Mouse (Mus musculus): ENCODE data around the gene Npas2. TPM values are rescaled to one million over a fixed set of nuclear protein-coding genes. Genes with fewer than 3 reads are reported as not detected.

The Npas2 gene
- polyA plus RNA-seq, 1 experiment from 2014 or later: 0.53 TPM

DNA sequence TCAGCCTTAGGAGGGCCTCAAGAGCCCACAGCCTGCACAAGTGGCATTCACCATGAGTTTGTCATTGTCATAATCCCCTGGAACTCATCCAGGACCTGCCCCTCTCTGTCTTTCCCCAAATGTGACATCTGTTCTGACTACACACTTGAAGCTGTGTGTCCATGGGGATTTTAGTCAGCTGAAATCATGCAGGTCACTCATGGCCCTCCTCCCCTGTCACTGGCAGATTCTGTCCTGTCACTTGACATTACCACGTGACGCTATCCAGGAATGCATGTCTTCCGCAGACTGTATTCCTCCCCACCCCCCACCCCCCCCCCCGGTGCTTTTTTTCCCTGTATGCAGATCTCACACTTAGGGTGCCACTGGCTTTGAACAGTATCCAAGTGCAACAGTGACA, 94.3 kb downstream of the Npas2 start:
- no peak overlapping the region for H3K4me2 ChIP-seq
- H3K9me3 ChIP-seq: no peaks in the 10 kb centered on the region
- whole genome bisulfite sequencing: 16% methylated on average over 4 of the region's 4 CpGs
- no peaks in the 10 kb centered on the region for H3K36me3 ChIP-seq
- ATAC-seq (ENCODE audit: extremely low read depth, insufficient number of reproducible peaks, low FRiP score, low TSS enrichment): no peak
- H3K9ac ChIP-seq: no peak overlapping the region
- H3K4me3 ChIP-seq: no peak overlapping the region
- peaks cover 27% of the 10 kb centered on the region for H3K4me1 ChIP-seq
- no peaks in the 10 kb centered on the region for H3K27me3 ChIP-seq (replicated peaks)
- H3K27ac ChIP-seq (replicated peaks): no peak overlapping the region; the same call in 1 of the 2 replicates

DNA sequence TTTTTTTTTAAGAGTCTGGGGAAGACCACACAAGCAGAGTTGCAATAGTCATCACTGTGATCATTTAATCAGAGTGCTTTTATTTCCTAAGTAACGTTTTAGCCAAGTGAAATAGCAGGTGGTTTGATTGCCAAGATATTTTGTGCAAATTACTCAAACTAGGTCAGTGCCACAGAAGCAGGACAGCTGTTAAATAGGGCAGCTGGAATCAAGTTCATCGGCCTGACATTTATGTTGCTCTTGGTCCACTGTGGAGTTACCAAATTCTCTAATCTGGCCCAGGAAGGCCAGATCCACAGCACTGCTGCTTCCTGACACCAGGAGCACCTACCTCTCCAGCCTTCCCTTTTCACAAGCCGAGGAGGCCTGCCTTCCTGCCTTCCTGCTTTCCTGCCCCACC, 94.9 kb downstream of the Npas2 start:
- Histone ChIP-seq H3K4me3 (no peak overlapping the region), H3K4me2 (no peak overlapping the region), H3K9me3 (no peaks in the 10 kb centered on the region), H3K27me3 (replicated peaks) (no peaks in the 10 kb centered on the region), H3K36me3 (no peaks in the 10 kb centered on the region), H3K9ac (no peak overlapping the region), H3K27ac (replicated peaks) (no peak overlapping the region), H3K4me1 (peaks cover 27% of the 10 kb centered on the region)
- no peak for ATAC-seq (ENCODE audit: extremely low read depth, insufficient number of reproducible peaks, low FRiP score, low TSS enrichment)
- 62% methylated on average over 3 of the region's 3 CpGs for WGBS

DNA sequence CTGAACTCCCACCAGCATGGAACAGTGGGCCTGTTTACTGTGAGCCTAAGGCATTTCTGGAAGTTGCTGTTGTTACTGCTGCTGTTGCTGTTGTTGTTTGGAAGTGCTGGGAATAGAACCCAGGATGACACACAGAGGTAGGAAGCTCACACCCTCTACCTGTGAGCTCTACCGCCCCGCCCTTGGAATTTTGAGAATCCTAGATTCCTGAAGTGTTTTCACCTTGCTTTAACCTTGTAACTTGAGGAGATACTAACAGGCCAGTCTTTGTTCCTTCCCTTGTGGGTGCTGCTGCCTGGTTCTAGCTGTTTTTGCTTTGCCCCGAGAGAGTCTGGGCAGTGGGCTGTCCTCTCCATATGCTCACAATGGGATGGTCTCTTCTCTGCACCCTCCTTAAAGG, 98.5 kb downstream of the Npas2 start:
- no peak for ATAC-seq (ENCODE audit: extremely low read depth, insufficient number of reproducible peaks, low FRiP score, low TSS enrichment)
- H3K27me3 ChIP-seq (replicated peaks): no peaks in the 10 kb centered on the region
- no peak overlapping the region for H3K27ac ChIP-seq (replicated peaks)
- H3K4me1 ChIP-seq: peaks cover 22% of the 10 kb centered on the region
- no peak overlapping the region for H3K4me3 ChIP-seq
- no peaks in the 10 kb centered on the region for H3K9me3 ChIP-seq
- 36% methylated on average over 3 of the region's 3 CpGs for WGBS
- H3K4me2 ChIP-seq: no peak overlapping the region
- H3K36me3 ChIP-seq: no peaks in the 10 kb centered on the region
- no peak overlapping the region for H3K9ac ChIP-seq

DNA sequence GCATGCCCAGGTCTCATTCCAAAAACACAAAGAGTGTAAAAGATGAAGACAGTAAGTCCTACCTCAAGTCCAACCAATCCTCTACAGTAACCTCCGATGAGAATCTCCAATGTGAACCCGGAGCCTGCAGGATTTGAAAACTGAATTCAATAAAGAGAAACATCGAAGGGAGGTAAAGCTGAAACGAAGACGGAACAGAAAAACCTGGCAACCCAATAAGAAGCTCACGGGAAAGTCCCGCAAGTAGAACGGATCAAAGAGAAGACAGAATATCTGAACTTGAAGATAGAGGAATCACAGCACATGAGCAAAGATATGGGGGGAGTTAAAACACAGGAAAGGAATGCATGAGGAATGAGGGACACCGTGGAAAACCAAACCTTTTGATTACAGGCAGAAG, 104.8 kb downstream of the Npas2 start:
- H3K36me3 ChIP-seq: no peaks in the 10 kb centered on the region
- ATAC-seq (ENCODE audit: extremely low read depth, insufficient number of reproducible peaks, low FRiP score, low TSS enrichment): no peak
- no peak overlapping the region for H3K4me3 ChIP-seq
- no peak overlapping the region for H3K27ac ChIP-seq (replicated peaks)
- no peak overlapping the region for H3K4me2 ChIP-seq
- no peaks in the 10 kb centered on the region for H3K4me1 ChIP-seq
- WGBS: 75% methylated on average over 9 of the region's 9 CpGs
- no peak overlapping the region for H3K9ac ChIP-seq
- H3K9me3 ChIP-seq: no peaks in the 10 kb centered on the region
- no peaks in the 10 kb centered on the region for H3K27me3 ChIP-seq (replicated peaks)

DNA sequence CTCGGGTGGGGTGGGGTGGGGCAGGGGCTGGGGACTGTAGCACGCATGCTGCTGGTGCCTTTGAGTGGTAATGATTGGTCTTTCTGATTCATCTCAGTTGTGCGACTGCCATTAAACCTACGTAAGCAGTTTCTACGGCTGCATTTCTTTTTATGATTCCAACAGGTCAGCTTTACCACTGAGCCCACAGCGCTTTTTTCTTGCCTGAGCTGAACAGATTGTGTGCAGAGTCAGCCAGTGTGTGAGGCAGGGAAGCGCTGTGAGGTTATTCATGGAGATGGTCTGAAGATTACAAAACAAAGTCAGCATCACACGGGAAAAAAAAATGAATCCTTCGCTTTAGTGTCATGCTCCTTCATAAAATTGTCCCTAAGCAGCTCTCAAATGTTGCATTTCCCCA, 106.7 kb downstream of the Npas2 start:
- H3K4me3 ChIP-seq: no peak overlapping the region
- no peaks in the 10 kb centered on the region for H3K36me3 ChIP-seq
- H3K27me3 ChIP-seq (replicated peaks): no peaks in the 10 kb centered on the region
- WGBS: 86% methylated on average over 9 of the region's 9 CpGs
- H3K9me3 ChIP-seq: no peaks in the 10 kb centered on the region
- H3K9ac ChIP-seq: no peak overlapping the region
- no peak overlapping the region for H3K27ac ChIP-seq (replicated peaks)
- no peak overlapping the region for H3K4me2 ChIP-seq
- H3K4me1 ChIP-seq: no peaks in the 10 kb centered on the region
- ATAC-seq (ENCODE audit: extremely low read depth, insufficient number of reproducible peaks, low FRiP score, low TSS enrichment): no peak

DNA sequence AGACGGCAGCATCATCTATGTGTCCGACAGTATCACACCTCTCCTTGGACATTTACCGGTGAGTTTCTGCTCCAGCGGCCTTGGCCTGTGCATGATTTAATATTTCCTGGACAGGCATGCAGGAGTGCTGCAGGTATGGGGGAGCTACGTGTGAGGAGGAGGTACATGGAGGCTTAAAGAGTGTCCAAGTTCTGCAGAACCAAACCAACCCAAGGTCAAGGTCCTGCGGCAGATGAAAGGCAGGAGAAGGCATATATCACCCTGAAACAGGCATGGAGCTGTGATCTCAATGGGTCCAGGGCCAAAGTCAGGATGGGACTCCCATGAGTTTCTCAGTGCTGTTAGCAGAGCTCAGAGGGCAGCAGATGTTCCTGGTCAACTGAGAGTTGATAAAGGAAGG, 107.1 kb downstream of the Npas2 start:
- H3K27ac ChIP-seq (replicated peaks): no peak overlapping the region
- H3K4me2 ChIP-seq: no peak overlapping the region
- H3K27me3 ChIP-seq (replicated peaks): no peaks in the 10 kb centered on the region
- H3K4me1 ChIP-seq: no peaks in the 10 kb centered on the region
- ATAC-seq (ENCODE audit: extremely low read depth, insufficient number of reproducible peaks, low FRiP score, low TSS enrichment): no peak
- 84% methylated on average over 6 of the region's 6 CpGs for WGBS
- H3K9me3 ChIP-seq: no peaks in the 10 kb centered on the region
- H3K9ac ChIP-seq: no peak overlapping the region
- no peak overlapping the region for H3K4me3 ChIP-seq
- H3K36me3 ChIP-seq: no peaks in the 10 kb centered on the region

DNA sequence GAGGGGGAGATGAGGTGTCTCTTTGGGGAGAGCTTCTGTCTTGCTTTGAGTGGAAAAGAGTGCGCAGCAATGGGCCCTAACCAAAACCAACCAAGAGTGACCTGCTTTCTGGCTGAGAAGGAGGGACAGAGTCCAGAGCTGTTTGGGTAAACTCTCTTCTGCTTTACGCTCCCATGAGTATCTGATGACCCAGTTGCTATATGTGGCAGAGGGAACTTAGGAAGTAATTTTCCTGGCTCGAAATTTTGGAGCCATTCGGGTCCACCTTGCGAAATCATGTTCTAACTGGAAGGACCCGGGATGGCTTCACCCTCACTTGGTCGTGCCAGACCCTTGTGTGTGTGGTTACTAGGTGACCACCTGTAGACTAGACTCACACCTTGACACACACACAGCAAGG, 108.7 kb downstream of the Npas2 start:
- Histone ChIP-seq H3K9ac (no peak overlapping the region), H3K4me1 (peaks cover 8% of the 10 kb centered on the region), H3K9me3 (no peaks in the 10 kb centered on the region), H3K4me2 (no peak overlapping the region), H3K4me3 (no peak overlapping the region), H3K27me3 (replicated peaks) (no peaks in the 10 kb centered on the region), H3K27ac (replicated peaks) (no peak overlapping the region), H3K36me3 (no peaks in the 10 kb centered on the region)
- ATAC-seq (ENCODE audit: extremely low read depth, insufficient number of reproducible peaks, low FRiP score, low TSS enrichment): no peak
- WGBS: 80% methylated on average over 7 of the region's 7 CpGs

DNA sequence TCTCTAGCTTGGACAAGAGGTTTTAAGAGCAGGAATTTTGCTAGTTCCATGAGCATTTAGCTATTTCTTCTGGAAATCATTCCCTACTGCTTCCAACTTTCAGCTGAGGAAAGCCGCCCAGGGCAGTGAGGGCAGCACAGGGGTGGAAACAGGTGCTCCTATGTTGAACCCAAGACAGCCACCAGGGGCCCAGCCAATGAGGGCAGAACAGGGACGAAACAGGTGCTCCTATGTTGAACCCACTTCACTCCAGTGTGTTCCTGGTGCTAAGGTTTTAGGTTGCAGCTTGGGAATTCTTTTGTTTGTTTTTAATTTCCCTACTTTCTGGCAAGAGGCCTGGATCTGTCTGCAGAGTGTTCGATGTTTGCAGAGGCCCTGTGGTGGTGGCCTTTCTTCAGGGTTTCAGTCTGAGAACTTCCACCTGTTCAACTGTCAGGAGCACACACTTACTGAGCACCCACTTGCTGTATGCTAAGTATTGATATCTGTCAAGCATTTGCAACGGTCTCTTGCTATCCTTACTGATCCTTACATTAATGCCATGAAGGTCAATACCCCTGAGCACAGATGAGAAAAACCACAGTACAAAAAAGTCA, 109.6 kb downstream of the Npas2 start:
- WGBS: 65% methylated on average over 4 of the region's 4 CpGs
- H3K9me3 ChIP-seq: no peaks in the 10 kb centered on the region
- H3K4me3 ChIP-seq: no peak overlapping the region
- no peak for ATAC-seq (ENCODE audit: extremely low read depth, insufficient number of reproducible peaks, low FRiP score, low TSS enrichment)
- H3K36me3 ChIP-seq: no peaks in the 10 kb centered on the region
- peaks cover 17% of the 10 kb centered on the region for H3K4me1 ChIP-seq
- H3K27me3 ChIP-seq (replicated peaks): no peaks in the 10 kb centered on the region
- no peak overlapping the region for H3K27ac ChIP-seq (replicated peaks)
- no peak overlapping the region for H3K4me2 ChIP-seq
- no peak overlapping the region for H3K9ac ChIP-seq

DNA sequence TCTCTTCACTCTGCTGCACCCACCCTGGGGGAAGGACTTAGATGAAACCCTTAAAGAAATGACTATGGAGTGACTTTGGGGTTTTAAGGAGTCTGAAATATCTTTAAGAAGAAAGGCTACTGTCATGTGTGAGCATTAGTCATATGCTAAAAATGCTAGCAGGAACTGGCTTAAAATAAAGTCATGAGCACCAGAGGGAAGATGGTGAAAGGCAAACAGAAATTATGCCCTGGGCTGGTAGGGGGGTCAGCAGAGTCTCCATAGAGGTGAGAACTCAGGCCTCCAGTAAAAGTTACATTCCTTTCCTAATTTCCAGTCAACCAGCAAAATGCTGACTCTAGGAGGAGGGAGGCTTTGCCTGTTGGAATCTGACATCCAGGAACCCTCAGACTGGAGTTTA, 113.8 kb downstream of the Npas2 start:
- no peaks in the 10 kb centered on the region for H3K9me3 ChIP-seq
- H3K4me1 ChIP-seq: peaks cover 17% of the 10 kb centered on the region
- H3K4me2 ChIP-seq: no peak overlapping the region
- no peak for ATAC-seq (ENCODE audit: extremely low read depth, insufficient number of reproducible peaks, low FRiP score, low TSS enrichment)
- no peak overlapping the region for H3K4me3 ChIP-seq
- H3K36me3 ChIP-seq: no peaks in the 10 kb centered on the region
- no peak overlapping the region for H3K9ac ChIP-seq
- peaks cover 5% of the 10 kb centered on the region; the same call in 1 of the 2 replicates for H3K27me3 ChIP-seq (replicated peaks)
- H3K27ac ChIP-seq (replicated peaks): no peak overlapping the region

DNA sequence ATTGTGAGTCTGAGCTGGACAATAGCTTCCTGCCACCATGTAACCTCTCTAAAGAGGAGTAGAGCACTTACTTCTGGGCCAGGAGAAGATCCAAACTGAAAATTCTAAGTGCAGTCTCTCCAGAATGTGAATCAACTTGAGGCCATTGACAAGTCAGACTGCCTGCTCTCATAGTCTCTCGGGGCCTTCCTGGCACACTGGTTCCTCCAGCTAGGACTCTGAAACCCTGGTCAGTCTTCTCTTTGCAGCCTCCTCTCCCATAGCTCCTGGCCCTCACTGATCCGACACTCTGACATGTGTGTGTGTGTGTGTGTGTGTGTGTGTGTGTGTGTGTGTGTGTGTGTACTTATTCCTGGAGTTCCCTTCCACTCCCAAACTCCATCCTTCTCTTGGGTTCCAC, 114.4 kb downstream of the Npas2 start:
- no peaks in the 10 kb centered on the region for H3K9me3 ChIP-seq
- H3K27ac ChIP-seq (replicated peaks): no peak overlapping the region
- ATAC-seq (ENCODE audit: extremely low read depth, insufficient number of reproducible peaks, low FRiP score, low TSS enrichment): no peak
- no peak overlapping the region for H3K4me3 ChIP-seq
- H3K36me3 ChIP-seq: no peaks in the 10 kb centered on the region
- peaks cover 5% of the 10 kb centered on the region; the same call in 1 of the 2 replicates for H3K27me3 ChIP-seq (replicated peaks)
- WGBS: 61% methylated on average over 2 of the region's 2 CpGs
- no peak overlapping the region for H3K4me2 ChIP-seq
- no peak overlapping the region for H3K9ac ChIP-seq
- H3K4me1 ChIP-seq: peaks cover 17% of the 10 kb centered on the region

DNA sequence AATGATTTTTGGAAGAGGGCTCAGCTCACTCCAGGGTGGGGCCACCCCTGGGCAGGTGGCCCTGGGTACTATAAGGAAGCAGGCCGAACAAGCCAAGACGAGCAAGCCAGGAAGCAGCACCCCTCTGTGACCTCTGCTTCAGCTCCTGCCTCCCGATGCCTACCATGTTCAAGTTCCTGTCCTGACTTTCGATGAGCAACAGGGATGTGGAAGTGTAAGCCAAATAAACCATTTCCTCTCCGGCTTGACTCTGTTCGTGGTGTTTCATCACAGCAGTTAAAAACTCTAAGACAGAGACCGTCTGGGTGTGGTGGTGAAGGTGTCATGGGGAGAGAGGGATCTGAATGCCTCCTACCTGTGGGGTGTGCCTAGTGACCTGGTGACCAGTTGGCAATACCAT, 116.0 kb downstream of the Npas2 start:
- H3K9ac ChIP-seq: no peak overlapping the region
- H3K27me3 ChIP-seq (replicated peaks): peaks cover 5% of the 10 kb centered on the region; the same call in 1 of the 2 replicates
- H3K9me3 ChIP-seq: no peaks in the 10 kb centered on the region
- no peak overlapping the region for H3K4me3 ChIP-seq
- no peak for ATAC-seq (ENCODE audit: extremely low read depth, insufficient number of reproducible peaks, low FRiP score, low TSS enrichment)
- H3K4me1 ChIP-seq: peaks cover 17% of the 10 kb centered on the region
- no peak overlapping the region for H3K27ac ChIP-seq (replicated peaks)
- 72% methylated on average over 7 of the region's 7 CpGs for WGBS
- no peak overlapping the region for H3K4me2 ChIP-seq
- no peaks in the 10 kb centered on the region for H3K36me3 ChIP-seq

DNA sequence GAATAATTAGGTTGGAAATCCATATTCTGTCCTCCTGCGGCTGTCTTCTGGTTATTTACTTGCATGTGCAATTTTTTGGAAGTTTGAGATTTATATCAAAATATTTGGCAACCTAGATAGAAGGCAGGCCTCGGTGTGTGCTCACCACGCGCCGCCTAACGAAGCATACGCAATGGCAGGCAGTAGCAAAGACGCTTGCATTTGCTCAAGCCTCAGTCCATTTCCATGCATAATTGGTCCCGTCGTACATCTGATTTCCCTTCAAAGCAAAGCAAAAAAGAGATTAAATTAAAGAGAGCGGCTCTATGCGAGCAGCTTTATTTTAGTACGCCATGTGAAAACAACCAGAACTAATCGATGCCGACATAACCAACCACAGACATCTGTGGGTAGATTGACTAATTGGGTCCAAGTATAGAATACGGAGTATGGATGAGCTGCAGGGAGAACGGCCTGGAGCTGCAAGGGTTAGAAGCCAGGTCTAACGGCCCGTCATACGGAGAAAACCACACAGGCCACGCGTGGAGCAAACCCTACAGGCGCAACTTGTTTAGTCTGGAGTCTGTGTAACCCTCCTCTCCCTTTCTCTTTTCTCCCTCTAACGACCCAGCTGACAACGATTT, 118.9 kb downstream of the Npas2 start:
- no peaks in the 10 kb centered on the region for H3K9me3 ChIP-seq
- WGBS: 89% methylated on average over 25 of the region's 25 CpGs
- H3K27me3 ChIP-seq (replicated peaks): peaks cover 11% of the 10 kb centered on the region
- H3K9ac ChIP-seq: no peak overlapping the region
- H3K4me1 ChIP-seq: peaks cover 8% of the 10 kb centered on the region
- H3K4me3 ChIP-seq: no peak overlapping the region
- ATAC-seq (ENCODE audit: extremely low read depth, insufficient number of reproducible peaks, low FRiP score, low TSS enrichment): no peak
- no peak overlapping the region for H3K27ac ChIP-seq (replicated peaks)
- H3K36me3 ChIP-seq: no peaks in the 10 kb centered on the region
- H3K4me2 ChIP-seq: no peak overlapping the region

All from heart, embryonic 13.5 days (tissue).